Mouse (Mus musculus): Measurements from ENCODE around the gene Zdhhc13. TPM values are rescaled to one million over a fixed set of nuclear protein-coding genes. Genes with fewer than 3 reads are reported as not detected.

Gene Zdhhc13
- polyA plus RNA-seq, 1 experiment from 2014 or later = 38.8 TPM

GRCm38 (mm10) chr7:48760789-48761188, 28.0 kb upstream of the Zdhhc13 start:
- no peaks in the 10 kb centered on the region for H3K9me3 ChIP-seq (replicated peaks; ENCODE audit: control insufficient read depth, low read length, poor library complexity, severe bottlenecking)
- no peak overlapping the region for H3K4me3 ChIP-seq (ENCODE audit: low read depth, low read length)
- no peak overlapping the region for H3K4me2 ChIP-seq (ENCODE audit: low read length)
- WGBS = 71% methylated on average over 1 of the region's 1 CpGs
- no peaks in the 10 kb centered on the region for H3K4me1 ChIP-seq (ENCODE audit: control insufficient read depth, insufficient read depth, low read length)
- no peak overlapping the region for H3K9ac ChIP-seq (ENCODE audit: low read depth, low read length)
- no peaks in the 10 kb centered on the region for H3K27me3 ChIP-seq (ENCODE audit: control insufficient read depth, insufficient read depth, low read depth, low read length)
- H3K27ac ChIP-seq (ENCODE audit: low read length) = no peak overlapping the region
- H3K36me3 ChIP-seq (ENCODE audit: control insufficient read depth, insufficient read depth, low read length) = no peaks in the 10 kb centered on the region
- no peak for ATAC-seq

- H3K4me3 ChIP-seq (ENCODE audit: low read depth, low read length) = no peak overlapping the region
- 73% methylated on average over 1 of the region's 1 CpGs for WGBS
- H3K4me1 ChIP-seq (ENCODE audit: control insufficient read depth, insufficient read depth, low read length) = no peaks in the 10 kb centered on the region
- H3K9me3 ChIP-seq (replicated peaks; ENCODE audit: control insufficient read depth, low read length, poor library complexity, severe bottlenecking) = no peaks in the 10 kb centered on the region
- H3K36me3 ChIP-seq (ENCODE audit: control insufficient read depth, insufficient read depth, low read length) = no peaks in the 10 kb centered on the region
- no peak for ATAC-seq
- no peaks in the 10 kb centered on the region for H3K27me3 ChIP-seq (ENCODE audit: control insufficient read depth, insufficient read depth, low read depth, low read length)
- no peak overlapping the region for H3K9ac ChIP-seq (ENCODE audit: low read depth, low read length)
- H3K27ac ChIP-seq (ENCODE audit: low read length) = no peak overlapping the region
- no peak overlapping the region for H3K4me2 ChIP-seq (ENCODE audit: low read length)
Observed at GRCm38 (mm10) chr7:48762289-48762688, 26.5 kb upstream of the Zdhhc13 start.

GRCm38 (mm10) chr7:48762721-48763120, 26.1 kb upstream of the Zdhhc13 start:
- no peaks in the 10 kb centered on the region for H3K36me3 ChIP-seq (ENCODE audit: control insufficient read depth, insufficient read depth, low read length)
- no peaks in the 10 kb centered on the region for H3K4me1 ChIP-seq (ENCODE audit: control insufficient read depth, insufficient read depth, low read length)
- H3K4me2 ChIP-seq (ENCODE audit: low read length) = no peak overlapping the region
- WGBS = 88% methylated on average over 3 of the region's 3 CpGs
- H3K27me3 ChIP-seq (ENCODE audit: control insufficient read depth, insufficient read depth, low read depth, low read length) = no peaks in the 10 kb centered on the region
- no peaks in the 10 kb centered on the region for H3K9me3 ChIP-seq (replicated peaks; ENCODE audit: control insufficient read depth, low read length, poor library complexity, severe bottlenecking)
- ATAC-seq = no peak
- no peak overlapping the region for H3K4me3 ChIP-seq (ENCODE audit: low read depth, low read length)
- no peak overlapping the region for H3K27ac ChIP-seq (ENCODE audit: low read length)
- no peak overlapping the region for H3K9ac ChIP-seq (ENCODE audit: low read depth, low read length)

GRCm38 (mm10) chr7:48765959-48766358, 22.8 kb upstream of the Zdhhc13 start:
- Histone ChIP-seq H3K4me3 (ENCODE audit: low read depth, low read length) (no peak overlapping the region), H3K27ac (ENCODE audit: low read length) (no peak overlapping the region), H3K4me2 (ENCODE audit: low read length) (no peak overlapping the region), H3K4me1 (ENCODE audit: control insufficient read depth, insufficient read depth, low read length) (no peaks in the 10 kb centered on the region), H3K9ac (ENCODE audit: low read depth, low read length) (no peak overlapping the region), H3K27me3 (ENCODE audit: control insufficient read depth, insufficient read depth, low read depth, low read length) (no peaks in the 10 kb centered on the region), H3K9me3 (replicated peaks; ENCODE audit: control insufficient read depth, low read length, poor library complexity, severe bottlenecking) (no peaks in the 10 kb centered on the region), H3K36me3 (ENCODE audit: control insufficient read depth, insufficient read depth, low read length) (no peaks in the 10 kb centered on the region)
- WGBS = 82% methylated on average over 4 of the region's 4 CpGs
- no peak for ATAC-seq

GRCm38 (mm10) chr7:48769721-48770120, 19.1 kb upstream of the Zdhhc13 start:
- no peak for ATAC-seq
- no peaks in the 10 kb centered on the region for H3K9me3 ChIP-seq (replicated peaks; ENCODE audit: control insufficient read depth, low read length, poor library complexity, severe bottlenecking)
- no peaks in the 10 kb centered on the region for H3K36me3 ChIP-seq (ENCODE audit: control insufficient read depth, insufficient read depth, low read length)
- no peaks in the 10 kb centered on the region for H3K27me3 ChIP-seq (ENCODE audit: control insufficient read depth, insufficient read depth, low read depth, low read length)
- WGBS = 72% methylated on average over 1 of the region's 1 CpGs
- no peak overlapping the region for H3K4me3 ChIP-seq (ENCODE audit: low read depth, low read length)
- no peak overlapping the region for H3K27ac ChIP-seq (ENCODE audit: low read length)
- no peaks in the 10 kb centered on the region for H3K4me1 ChIP-seq (ENCODE audit: control insufficient read depth, insufficient read depth, low read length)
- no peak overlapping the region for H3K4me2 ChIP-seq (ENCODE audit: low read length)
- no peak overlapping the region for H3K9ac ChIP-seq (ENCODE audit: low read depth, low read length)

GRCm38 (mm10) chr7:48772060-48772734, 16.6 kb upstream of the Zdhhc13 start:
- H3K9me3 ChIP-seq (replicated peaks; ENCODE audit: control insufficient read depth, low read length, poor library complexity, severe bottlenecking) = no peaks in the 10 kb centered on the region
- no peaks in the 10 kb centered on the region for H3K27me3 ChIP-seq (ENCODE audit: control insufficient read depth, insufficient read depth, low read depth, low read length)
- H3K4me2 ChIP-seq (ENCODE audit: low read length) = no peak overlapping the region
- WGBS = 84% methylated on average over 2 of the region's 2 CpGs
- no peak overlapping the region for H3K9ac ChIP-seq (ENCODE audit: low read depth, low read length)
- no peak overlapping the region for H3K27ac ChIP-seq (ENCODE audit: low read length)
- H3K4me3 ChIP-seq (ENCODE audit: low read depth, low read length) = no peak overlapping the region
- H3K36me3 ChIP-seq (ENCODE audit: control insufficient read depth, insufficient read depth, low read length) = no peaks in the 10 kb centered on the region
- no peaks in the 10 kb centered on the region for H3K4me1 ChIP-seq (ENCODE audit: control insufficient read depth, insufficient read depth, low read length)
- ATAC-seq = no peak

GRCm38 (mm10) chr7:48773333-48773732, 15.5 kb upstream of the Zdhhc13 start:
- H3K9ac ChIP-seq (ENCODE audit: low read depth, low read length) = no peak overlapping the region
- H3K4me3 ChIP-seq (ENCODE audit: low read depth, low read length) = no peak overlapping the region
- no peak overlapping the region for H3K27ac ChIP-seq (ENCODE audit: low read length)
- H3K4me2 ChIP-seq (ENCODE audit: low read length) = no peak overlapping the region
- no peaks in the 10 kb centered on the region for H3K36me3 ChIP-seq (ENCODE audit: control insufficient read depth, insufficient read depth, low read length)
- no peaks in the 10 kb centered on the region for H3K27me3 ChIP-seq (ENCODE audit: control insufficient read depth, insufficient read depth, low read depth, low read length)
- WGBS = 82% methylated on average over 5 of the region's 5 CpGs
- no peaks in the 10 kb centered on the region for H3K4me1 ChIP-seq (ENCODE audit: control insufficient read depth, insufficient read depth, low read length)
- ATAC-seq = no peak
- no peaks in the 10 kb centered on the region for H3K9me3 ChIP-seq (replicated peaks; ENCODE audit: control insufficient read depth, low read length, poor library complexity, severe bottlenecking)

- WGBS = 94% methylated on average over 1 of the region's 1 CpGs
- H3K9ac ChIP-seq (ENCODE audit: low read depth, low read length) = no peak overlapping the region
- ATAC-seq = no peak
Observed at GRCm38 (mm10) chr7:48774633-48775032, 14.2 kb upstream of the Zdhhc13 start.

GRCm38 (mm10) chr7:48775436-48775835, 13.4 kb upstream of the Zdhhc13 start:
- no peak for ATAC-seq
- Histone ChIP-seq H3K4me3 (ENCODE audit: low read depth, low read length) (no peak overlapping the region), H3K9ac (ENCODE audit: low read depth, low read length) (no peak overlapping the region), H3K9me3 (replicated peaks; ENCODE audit: control insufficient read depth, low read length, poor library complexity, severe bottlenecking) (no peaks in the 10 kb centered on the region), H3K4me2 (ENCODE audit: low read length) (no peak overlapping the region), H3K36me3 (ENCODE audit: control insufficient read depth, insufficient read depth, low read length) (no peaks in the 10 kb centered on the region), H3K4me1 (ENCODE audit: control insufficient read depth, insufficient read depth, low read length) (no peaks in the 10 kb centered on the region), H3K27ac (ENCODE audit: low read length) (no peak overlapping the region), H3K27me3 (ENCODE audit: control insufficient read depth, insufficient read depth, low read depth, low read length) (no peaks in the 10 kb centered on the region)
- 86% methylated on average over 1 of the region's 1 CpGs for WGBS

More at GRCm38 (mm10) chr7:48774633-48775032, 14.2 kb upstream of the Zdhhc13 start:
- no peaks in the 10 kb centered on the region for H3K36me3 ChIP-seq (ENCODE audit: control insufficient read depth, insufficient read depth, low read length)
- H3K4me1 ChIP-seq (ENCODE audit: control insufficient read depth, insufficient read depth, low read length) = no peaks in the 10 kb centered on the region
- H3K27me3 ChIP-seq (ENCODE audit: control insufficient read depth, insufficient read depth, low read depth, low read length) = no peaks in the 10 kb centered on the region
- H3K4me3 ChIP-seq (ENCODE audit: low read depth, low read length) = no peak overlapping the region
- no peaks in the 10 kb centered on the region for H3K9me3 ChIP-seq (replicated peaks; ENCODE audit: control insufficient read depth, low read length, poor library complexity, severe bottlenecking)
- no peak overlapping the region for H3K4me2 ChIP-seq (ENCODE audit: low read length)
- H3K27ac ChIP-seq (ENCODE audit: low read length) = no peak overlapping the region
